Mouse (Mus musculus) liver, embryonic 12.5 days (tissue): ENCODE measurements around the gene Ripor2. TPM values are rescaled to one million over a fixed set of nuclear protein-coding genes. Genes with fewer than 3 reads are reported as not detected.

Experiments
- ATAC-seq: fragments of 200-750 bp; cut with Nextera tagmentation; 2 replicates; pipeline ENCODE4 v1.8.0; 2017; ENCODE audit warnings: moderate number of reproducible peaks, mild to moderate bottlenecking, moderate library complexity
- H3K27ac ChIP-seq: fragments of 300-500 bp; sonication (generic); 2 replicates; pipeline ENCODE4 v1.5.1; 2016; ENCODE audit warnings: mild to moderate bottlenecking
- H3K27me3 ChIP-seq: fragments of 300-500 bp; sonication (generic); replicated peaks from 2 replicates; pipeline ENCODE4 v1.6.1; 2016; ENCODE audit warnings: mild to moderate bottlenecking, moderate library complexity
- H3K36me3 ChIP-seq: fragments of 300-500 bp; sonication (generic); 2 replicates; pipeline ENCODE4 v1.6.1; 2016; ENCODE audit warnings: mild to moderate bottlenecking, moderate library complexity
- H3K4me1 ChIP-seq: fragments of 300-500 bp; sonication (generic); 2 replicates; pipeline ENCODE4 v1.6.1; 2016
- H3K4me2 ChIP-seq: fragments of 300-500 bp; sonication (generic); 2 replicates; pipeline ENCODE4 v1.6.1; 2016; ENCODE audit warnings: mild to moderate bottlenecking, moderate library complexity
- H3K4me3 ChIP-seq: fragments of 300-500 bp; sonication (generic); 2 replicates; pipeline ENCODE4 v1.5.1; 2016; ENCODE audit warnings: mild to moderate bottlenecking, moderate library complexity
- H3K9ac ChIP-seq: fragments of 300-500 bp; sonication (generic); 2 replicates; pipeline ENCODE4 v1.6.1; 2016; ENCODE audit warnings: mild to moderate bottlenecking, moderate library complexity
- H3K9me3 ChIP-seq: fragments of 300-500 bp; sonication (generic); replicated peaks from 2 replicates; pipeline ENCODE4 v1.6.1; 2016; ENCODE audit warnings: mild to moderate bottlenecking, moderate library complexity
- whole genome bisulfite sequencing: fragments of 180-500 bp; shearing (Covaris S2); methylation state at CpG from one replicate; pipeline ENCODE4 v1.1.7; 2016; ENCODE audit not compliant: insufficient replicate concordance; 5-methylcytosine and 5-hydroxymethylcytosine counted together
- polyA plus RNA-seq: library from polyadenylated mRNA; unstranded; fragments of >200 nt; fragmentation: Nextera tagmentation; extraction: Ambion mirVana; gene quantifications from 2 replicates; pipeline ENCODE4 v1.2.1, GENCODE M21; 2016

Gene Ripor2
- polyA plus RNA-seq, 1 experiment from 2014 or later = 8.3 TPM

- no peak overlapping the region for H3K4me2 ChIP-seq
- H3K4me3 ChIP-seq = no peak overlapping the region
- H3K27ac ChIP-seq = no peak overlapping the region
- no peaks in the 10 kb centered on the region for H3K9me3 ChIP-seq
- H3K9ac ChIP-seq = no peak overlapping the region
- WGBS = 82% methylated on average over 5 of the region's 5 CpGs
- ATAC-seq = no peak
- no peaks in the 10 kb centered on the region for H3K27me3 ChIP-seq
- no peaks in the 10 kb centered on the region for H3K4me1 ChIP-seq
- H3K36me3 ChIP-seq = peaks cover 21% of the 10 kb centered on the region
Measured at GRCm38 (mm10) chr13:24734502-24734901, 152.5 kb downstream of the Ripor2 start.

- H3K27ac ChIP-seq = no peak overlapping the region
Measured at GRCm38 (mm10) chr13:24735608-24736131, 153.7 kb downstream of the Ripor2 start.

GRCm38 (mm10) chr13:24741028-24741427 is 159.0 kb downstream of the Ripor2 start, which contains the start of gene Armh2:
Gene Armh2 (plus strand): TSS chr13:24741232.
- ATAC-seq = no peak

More at GRCm38 (mm10) chr13:24735608-24736131, 153.7 kb downstream of the Ripor2 start:
- no peak overlapping the region for H3K9ac ChIP-seq
- ATAC-seq = no peak
- no peaks in the 10 kb centered on the region for H3K27me3 ChIP-seq
- no peak overlapping the region for H3K4me3 ChIP-seq
- WGBS = 73% methylated on average over 6 of the region's 6 CpGs
- H3K4me2 ChIP-seq = no peak overlapping the region
- no peaks in the 10 kb centered on the region for H3K4me1 ChIP-seq
- H3K36me3 ChIP-seq = peaks cover 33% of the 10 kb centered on the region
- no peaks in the 10 kb centered on the region for H3K9me3 ChIP-seq

GRCm38 (mm10) chr13:24747823-24748222 is 165.8 kb downstream of the Ripor2 start:
- H3K9ac ChIP-seq = no peak overlapping the region
- WGBS = 74% methylated on average over 3 of the region's 3 CpGs
- H3K36me3 ChIP-seq = peaks cover 85% of the 10 kb centered on the region
- H3K27ac ChIP-seq = no peak overlapping the region
- H3K4me3 ChIP-seq = no peak overlapping the region
- peaks cover 5% of the 10 kb centered on the region for H3K4me1 ChIP-seq
- no peaks in the 10 kb centered on the region for H3K27me3 ChIP-seq
- no peaks in the 10 kb centered on the region for H3K9me3 ChIP-seq
- no peak for ATAC-seq
- no peak overlapping the region for H3K4me2 ChIP-seq

More at GRCm38 (mm10) chr13:24741028-24741427, 159.0 kb downstream of the Ripor2 start, which contains the start of gene Armh2:
- Histone ChIP-seq H3K9ac (no peak within 1 kb of the TSS), H3K4me2 (no peak within 1 kb of the TSS), H3K4me1 (no peaks in the 10 kb centered on the region), H3K36me3 (peaks cover 63% of the 10 kb centered on the region), H3K27ac (no peak within 1 kb of the TSS), H3K27me3 (no peaks in the 10 kb centered on the region), H3K4me3 (no peak within 1 kb of the TSS), H3K9me3 (no peaks in the 10 kb centered on the region)
- 86% methylated on average over 10 of the region's 10 CpGs for WGBS

GRCm38 (mm10) chr13:24750807-24751206 is 168.8 kb downstream of the Ripor2 start:
- ATAC-seq = no peak
- Histone ChIP-seq H3K36me3 (peaks cover 98% of the 10 kb centered on the region), H3K4me1 (peaks cover 5% of the 10 kb centered on the region), H3K9me3 (no peaks in the 10 kb centered on the region), H3K9ac (no peak overlapping the region), H3K27me3 (no peaks in the 10 kb centered on the region), H3K4me3 (no peak overlapping the region), H3K27ac (no peak overlapping the region), H3K4me2 (no peak overlapping the region)
- WGBS = 86% methylated on average over 8 of the region's 8 CpGs

- Histone ChIP-seq H3K9ac (no peak overlapping the region), H3K27me3 (no peaks in the 10 kb centered on the region), H3K36me3 (peaks cover 98% of the 10 kb centered on the region), H3K9me3 (no peaks in the 10 kb centered on the region), H3K4me1 (peaks cover 5% of the 10 kb centered on the region), H3K27ac (no peak overlapping the region), H3K4me2 (no peak overlapping the region), H3K4me3 (no peak overlapping the region)
- WGBS = 79% methylated on average over 8 of the region's 8 CpGs
- ATAC-seq = no peak
Measured at GRCm38 (mm10) chr13:24751396-24751795, 169.4 kb downstream of the Ripor2 start.

GRCm38 (mm10) chr13:24756756-24757155 is 174.8 kb downstream of the Ripor2 start:
- ATAC-seq = no peak
- H3K27ac ChIP-seq = no peak overlapping the region
- H3K27me3 ChIP-seq = no peaks in the 10 kb centered on the region
- no peak overlapping the region for H3K4me2 ChIP-seq
- H3K9ac ChIP-seq = no peak overlapping the region
- peaks cover 85% of the 10 kb centered on the region for H3K36me3 ChIP-seq
- H3K4me1 ChIP-seq = peaks cover 30% of the 10 kb centered on the region
- no peaks in the 10 kb centered on the region for H3K9me3 ChIP-seq
- WGBS = 90% methylated on average over 3 of the region's 3 CpGs
- no peak overlapping the region for H3K4me3 ChIP-seq

GRCm38 (mm10) chr13:24757820-24758564 is 176.0 kb downstream of the Ripor2 start:
- Histone ChIP-seq H3K27me3 (no peaks in the 10 kb centered on the region), H3K36me3 (peaks cover 73% of the 10 kb centered on the region), H3K9me3 (no peaks in the 10 kb centered on the region), H3K27ac (no peak overlapping the region), H3K4me2 (0 out of 2 replicates have a peak overlapping the region, but pooled peaks have one; percentile 75), H3K9ac (no peak overlapping the region), H3K4me1 (peaks cover 41% of the 10 kb centered on the region), H3K4me3 (no peak overlapping the region)
- ATAC-seq = no peak
- 55% methylated on average over 12 of the region's 12 CpGs for WGBS

- Histone ChIP-seq H3K27me3 (no peaks in the 10 kb centered on the region), H3K4me3 (peak overlapping the region; percentile 92; the same call in 1 of the 2 replicates), H3K4me1 (peaks cover 44% of the 10 kb centered on the region), H3K9ac (peak overlapping the region; percentile 97), H3K9me3 (no peaks in the 10 kb centered on the region), H3K27ac (no peak overlapping the region), H3K36me3 (peaks cover 59% of the 10 kb centered on the region), H3K4me2 (peak overlapping the region; percentile 75)
- ATAC-seq = no peak
- 66% methylated on average over 10 of the region's 10 CpGs for WGBS
Measured at GRCm38 (mm10) chr13:24759451-24759850, 177.5 kb downstream of the Ripor2 start.

GRCm38 (mm10) chr13:24760351-24760870 is 178.4 kb downstream of the Ripor2 start:
- H3K27me3 ChIP-seq = no peaks in the 10 kb centered on the region
- H3K9ac ChIP-seq = peak overlapping the region; percentile 97
- H3K4me2 ChIP-seq = peak overlapping the region; percentile 75
- no peaks in the 10 kb centered on the region for H3K9me3 ChIP-seq
- ATAC-seq = no peak
- peaks cover 49% of the 10 kb centered on the region for H3K36me3 ChIP-seq
- peak overlapping the region; percentile 99 for H3K27ac ChIP-seq
- peak overlapping the region; percentile 92 for H3K4me3 ChIP-seq
- 59% methylated on average over 5 of the region's 5 CpGs for WGBS
- peaks cover 44% of the 10 kb centered on the region for H3K4me1 ChIP-seq

GRCm38 (mm10) chr13:24761083-24761402 is 179.1 kb downstream of the Ripor2 start:
- H3K36me3 ChIP-seq = peaks cover 43% of the 10 kb centered on the region
- H3K9me3 ChIP-seq = no peaks in the 10 kb centered on the region
- no peak for ATAC-seq
- H3K4me1 ChIP-seq = peaks cover 44% of the 10 kb centered on the region
- H3K27ac ChIP-seq = peak overlapping the region; percentile 99
- peak overlapping the region; percentile 75 for H3K4me2 ChIP-seq
- WGBS = 2% methylated on average over 10 of the region's 10 CpGs
- H3K9ac ChIP-seq = peak overlapping the region; percentile 97
- no peaks in the 10 kb centered on the region for H3K27me3 ChIP-seq
- peak overlapping the region; percentile 92 for H3K4me3 ChIP-seq
